Mouse (Mus musculus) embryonic facial prominence, embryonic 14.5 days (tissue): Measurements from ENCODE around the gene Dync1i1. TPM values are rescaled to one million over a fixed set of nuclear protein-coding genes. Genes with fewer than 3 reads are reported as not detected.

Experiments used
- polyA plus RNA-seq: library from polyadenylated mRNA; unstranded; fragments of >200 nt; fragmentation: Nextera tagmentation; extraction: Ambion mirVana; gene quantifications from 2 replicates; pipeline ENCODE4 v1.2.1, GENCODE M21; 2014

Dync1i1 gene
- polyA plus RNA-seq, 1 experiment from 2014 or later, result 14.3 TPM

Other genes with a start within 250 kb of the Dync1i1 start
- gene Pdk4, start 229.3 kb upstream of the Dync1i1 start, polyA plus RNA-seq, result 4.2 and 5.3 TPM in 2 replicates